Mouse (Mus musculus) kidney, adult 2 months (tissue): ENCODE measurements around the gene Celsr1.

Source experiments
- CTCF ChIP-seq: fragments of 200-500 bp; conservative IDR thresholded peaks from 2 replicates; pipeline ENCODE4 v1.5.1; 2011; ENCODE audit warnings: low read depth, mild to moderate bottlenecking, control low read depth, low read length, moderate library complexity, mixed read lengths; ENCODE audit not compliant: insufficient read depth, insufficient read length
- POLR2A ChIP-seq: fragments of 200-500 bp; IDR thresholded peaks from one replicate; pipeline ENCODE4 v1.6.1; 2011; ENCODE audit warnings: low read depth, low read length, control low read depth

- no peak for TF ChIP-seq POLR2A
- TF ChIP-seq CTCF: no peak
Measured at GRCm38 (mm10) chr15:86070368-86070767, 36.8 kb upstream of the Celsr1 start.
